Mouse (Mus musculus) lung, postnatal 14 days (tissue): Measurements from ENCODE around the gene Naa20.

Source experiments
- DNase-seq: peaks from one replicate; pipeline ENCODE4 v3.0.0; 2021

Naa20 gene

GRCm38 (mm10) chr2:145901861-145902260 lies at the start of gene Naa20:
TSS of gene Naa20 (plus strand) at chr2:145902099.
- no peak for DNase-seq

- no peak for DNase-seq
Measured at GRCm38 (mm10) chr2:145855831-145856230, 46.1 kb upstream of the Naa20 start.

GRCm38 (mm10) chr2:145857864-145858263 lies 44.0 kb upstream of the Naa20 start:
- DNase-seq: peak; percentile 42

GRCm38 (mm10) chr2:145859442-145859931 lies 42.4 kb upstream of the Naa20 start:
- peak; percentile 80 for DNase-seq

- DNase-seq: peak; percentile 86
Measured at GRCm38 (mm10) chr2:145859932-145860801, 41.7 kb upstream of the Naa20 start.

GRCm38 (mm10) chr2:145861193-145862123 lies 40.4 kb upstream of the Naa20 start:
- DNase-seq: no peak

GRCm38 (mm10) chr2:145862206-145862817 lies 39.6 kb upstream of the Naa20 start:
- peak; percentile 52 for DNase-seq

- no peak for DNase-seq
Measured at GRCm38 (mm10) chr2:145865344-145865743, 36.6 kb upstream of the Naa20 start.

GRCm38 (mm10) chr2:145866238-145866637 lies 35.7 kb upstream of the Naa20 start:
- DNase-seq: no peak

GRCm38 (mm10) chr2:145866695-145867449 lies 35.0 kb upstream of the Naa20 start:
- no peak for DNase-seq

- DNase-seq: no peak
Measured at GRCm38 (mm10) chr2:145871308-145871707, 30.6 kb upstream of the Naa20 start.

- no peak for DNase-seq
Measured at GRCm38 (mm10) chr2:145872099-145872498, 29.8 kb upstream of the Naa20 start.

- no peak for DNase-seq
Measured at GRCm38 (mm10) chr2:145873953-145874352, 27.9 kb upstream of the Naa20 start.

- DNase-seq: no peak
Measured at GRCm38 (mm10) chr2:145874879-145875482, 26.9 kb upstream of the Naa20 start.

- no peak for DNase-seq
Measured at GRCm38 (mm10) chr2:145877191-145877590, 24.7 kb upstream of the Naa20 start.

GRCm38 (mm10) chr2:145880887-145881747 lies 20.8 kb upstream of the Naa20 start:
- no peak for DNase-seq

GRCm38 (mm10) chr2:145881932-145882331 lies 20.0 kb upstream of the Naa20 start:
- no peak for DNase-seq

- DNase-seq: no peak
Measured at GRCm38 (mm10) chr2:145882398-145882797, 19.5 kb upstream of the Naa20 start.

- DNase-seq: no peak
Measured at GRCm38 (mm10) chr2:145884036-145884912, 17.6 kb upstream of the Naa20 start.
